Mouse (Mus musculus): ENCODE data around the gene Sufu.

The Sufu gene

GRCm38 (mm10) chr19:46395109-46396009 is 1.3 kb upstream of the Sufu start, which contains the start of gene Actr1a:
TSS of gene Actr1a (minus strand) at chr19:46395748.
- DNase-seq = peak; percentile 96

DNA sequence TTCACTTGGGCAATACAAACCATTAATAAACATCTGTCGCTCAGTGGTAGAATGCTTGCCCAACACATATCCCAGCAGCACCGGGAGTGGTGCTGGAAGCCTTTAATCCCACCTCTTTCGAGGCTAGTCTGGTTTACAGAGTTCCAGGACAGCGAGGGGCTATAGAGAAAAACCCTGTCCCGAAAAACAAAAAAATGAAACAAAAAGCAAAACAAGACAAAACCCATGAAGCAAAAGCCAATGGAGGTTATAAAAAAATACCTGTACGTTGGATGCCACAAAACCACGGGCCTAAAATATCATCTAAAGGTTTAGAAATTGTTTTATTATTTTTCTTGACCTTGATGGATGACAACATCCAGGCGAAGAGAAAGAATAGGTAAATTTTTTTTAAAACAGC is 587 bp upstream of the Sufu start:
- no peak for DNase-seq

GRCm38 (mm10) chr19:46397436-46398001 is 823 bp downstream of the Sufu start:
- DNase-seq = peak; percentile 37

GRCm38 (mm10) chr19:46398401-46398800 is 1.7 kb downstream of the Sufu start:
- DNase-seq = no peak

- no peak for DNase-seq
Measured at GRCm38 (mm10) chr19:46399372-46399771, 2.7 kb downstream of the Sufu start.

GRCm38 (mm10) chr19:46399886-46400285 is 3.2 kb downstream of the Sufu start:
- no peak for DNase-seq

DNA sequence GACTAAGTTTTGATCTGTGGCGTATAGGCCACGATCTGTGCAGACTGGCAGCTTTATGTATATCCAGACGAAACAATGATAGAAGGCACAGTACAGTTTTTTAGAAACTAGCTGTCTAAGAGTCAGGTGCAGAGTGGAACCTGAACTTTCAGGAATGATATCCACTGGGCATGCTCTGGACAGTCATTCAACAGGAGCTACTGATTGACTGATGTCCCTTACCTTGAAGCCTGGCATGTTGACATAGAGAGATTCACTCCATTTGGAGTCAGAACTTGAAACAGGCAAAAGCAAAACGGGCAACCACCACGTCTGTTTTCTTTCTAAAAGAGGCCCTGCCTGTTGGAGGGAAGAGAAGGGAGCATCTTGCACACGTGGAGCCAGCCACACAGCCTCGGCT is 3.9 kb downstream of the Sufu start:
- DNase-seq = no peak

DNA sequence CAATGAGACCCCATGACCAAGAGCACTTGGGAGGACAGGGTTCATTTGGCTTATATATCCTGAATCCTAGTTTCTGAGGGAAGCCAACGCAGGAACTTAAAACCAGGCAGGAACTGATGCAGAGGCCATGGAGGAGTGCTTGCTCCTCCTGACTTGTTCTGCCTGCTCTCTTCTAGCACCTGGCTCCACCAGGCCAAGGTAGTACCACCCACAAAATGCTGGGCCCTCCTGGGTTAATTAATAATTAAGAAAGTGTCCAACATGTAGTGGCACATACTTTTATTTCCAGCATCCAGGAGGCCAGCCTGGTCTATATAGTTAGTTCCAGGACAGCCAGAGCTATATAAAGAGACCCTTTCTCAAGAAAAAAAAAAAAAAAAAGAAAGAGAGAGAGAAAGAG is 7.3 kb downstream of the Sufu start:
- no peak for DNase-seq

DNA sequence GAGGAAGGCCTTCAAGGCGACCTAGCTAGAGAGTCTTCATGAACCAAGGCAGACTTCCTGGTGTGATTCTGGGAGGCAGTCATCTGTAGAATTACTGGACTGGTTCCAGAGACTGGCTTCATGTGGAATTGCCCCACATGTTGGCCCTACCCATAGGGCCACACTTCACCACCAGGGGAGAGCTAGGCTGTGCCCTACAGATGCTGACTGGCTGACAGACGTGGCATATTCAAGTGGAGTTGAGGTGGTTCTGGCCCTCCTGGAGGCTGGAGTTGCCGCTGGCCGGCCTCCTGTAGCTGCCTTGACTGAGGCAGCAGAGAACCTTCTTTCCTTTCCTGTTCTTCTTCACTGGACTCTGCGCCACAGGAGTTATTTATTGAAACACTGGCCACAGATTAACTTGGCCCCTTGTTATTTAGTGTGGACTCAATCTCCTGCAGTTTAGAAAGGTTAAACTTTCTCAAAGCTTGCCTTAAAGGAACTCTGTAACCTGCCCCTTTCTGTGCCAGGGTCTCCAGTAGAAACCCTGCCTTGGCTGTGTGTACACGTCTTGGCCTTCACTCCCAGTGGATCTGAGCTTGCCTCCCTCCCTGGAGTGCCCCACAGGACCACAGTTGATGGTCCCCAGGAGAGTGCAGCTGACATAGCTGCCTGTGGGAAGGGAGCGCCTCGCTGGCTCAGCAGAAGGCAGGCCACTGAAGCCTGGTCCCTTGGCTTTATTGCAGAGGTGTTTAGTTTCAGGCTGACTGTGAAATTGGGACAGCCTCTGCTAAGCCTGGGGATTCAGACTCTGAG is 10.1 kb downstream of the Sufu start:
- no peak for DNase-seq

- DNase-seq = no peak
Measured at GRCm38 (mm10) chr19:46409506-46409905, 12.8 kb downstream of the Sufu start.

GRCm38 (mm10) chr19:46412056-46412805 is 15.5 kb downstream of the Sufu start:
- no peak for DNase-seq

DNA sequence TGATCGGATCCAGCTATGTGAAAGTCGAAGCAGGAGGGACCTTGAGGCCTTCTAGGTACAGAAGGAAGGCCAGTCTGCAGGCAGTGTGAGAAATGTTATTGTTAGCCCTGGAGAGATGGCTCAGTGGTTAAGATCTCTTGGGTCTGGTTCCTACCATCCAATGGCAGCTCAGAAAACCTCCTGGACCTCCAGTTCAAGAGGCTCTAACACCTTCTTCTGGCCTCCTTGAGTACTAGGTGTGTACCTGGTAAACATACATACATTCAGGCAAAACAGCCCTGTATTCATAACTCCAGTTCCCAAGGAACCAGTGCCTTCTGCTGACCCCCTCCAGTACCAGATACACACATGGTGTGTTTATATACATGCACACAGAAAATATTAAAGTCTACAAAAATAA is 17.3 kb downstream of the Sufu start:
- DNase-seq = no peak

DNA sequence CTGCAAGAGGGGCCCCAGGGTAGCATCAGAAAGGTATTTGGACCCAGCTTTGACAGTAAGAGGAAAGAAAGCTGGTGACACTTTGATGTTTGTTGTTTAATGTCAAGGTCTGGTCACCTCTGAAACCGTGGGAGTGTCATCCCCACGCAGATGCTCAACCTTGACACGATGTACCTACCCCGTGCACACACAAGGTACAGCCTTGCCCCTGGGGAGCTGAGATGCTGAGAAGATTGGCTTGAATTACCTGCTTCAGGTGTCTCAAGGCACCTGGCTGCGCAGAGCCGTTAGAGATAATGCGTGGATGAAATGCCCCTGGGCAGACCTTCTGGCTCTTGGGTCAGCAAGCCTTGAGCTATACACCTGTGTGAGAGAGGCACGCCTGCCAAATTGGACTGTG is 17.8 kb downstream of the Sufu start:
- DNase-seq = no peak

- no peak for DNase-seq
Measured at GRCm38 (mm10) chr19:46416276-46416675, 19.6 kb downstream of the Sufu start.

DNA sequence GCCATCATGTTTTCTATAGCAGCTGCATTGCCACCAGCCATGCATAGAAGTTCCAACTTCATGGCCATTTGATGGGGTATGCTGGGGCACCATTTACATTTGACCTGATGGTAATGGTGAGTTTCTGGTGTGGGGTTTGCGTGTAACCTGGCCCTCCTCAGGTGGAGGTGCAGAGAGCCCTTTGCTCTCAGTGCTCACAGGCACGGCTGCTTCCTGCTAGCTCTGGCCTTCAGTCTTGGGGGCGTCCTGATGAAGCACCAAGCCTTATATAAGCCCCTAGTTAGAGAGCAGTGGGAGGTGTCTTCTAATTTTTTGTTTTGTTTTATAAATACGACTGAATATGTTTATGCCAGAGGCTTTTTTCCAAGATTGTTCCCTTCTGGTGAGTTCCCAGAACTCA is 21.4 kb downstream of the Sufu start:
- no peak for DNase-seq

DNA sequence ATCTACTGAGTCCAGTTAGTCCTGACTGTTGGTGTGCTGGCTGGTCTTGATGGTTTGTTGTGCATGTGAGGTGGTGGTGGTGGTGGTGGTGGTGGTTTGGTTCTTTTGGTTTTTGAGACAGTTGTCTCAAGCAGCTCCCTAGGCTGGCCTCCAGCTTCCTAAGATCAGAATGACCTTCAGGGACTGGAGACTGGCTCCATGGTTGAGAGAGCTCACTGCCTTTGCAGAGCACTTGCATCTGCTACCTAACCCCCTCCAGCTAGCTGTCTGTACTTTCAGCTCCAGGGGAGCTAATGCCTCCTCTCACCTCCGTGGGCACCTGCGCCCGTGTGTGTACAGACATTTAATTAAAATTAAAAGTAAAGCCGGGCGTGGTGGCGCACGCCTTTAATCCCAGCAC is 23.7 kb downstream of the Sufu start:
- no peak for DNase-seq

GRCm38 (mm10) chr19:46422384-46423338 is 26.0 kb downstream of the Sufu start:
- DNase-seq = no peak

GRCm38 (mm10) chr19:46425266-46425665 is 28.6 kb downstream of the Sufu start:
- no peak for DNase-seq

GRCm38 (mm10) chr19:46426488-46426887 is 29.8 kb downstream of the Sufu start:
- DNase-seq = no peak

GRCm38 (mm10) chr19:46429250-46429649 is 32.6 kb downstream of the Sufu start:
- no peak for DNase-seq

DNA sequence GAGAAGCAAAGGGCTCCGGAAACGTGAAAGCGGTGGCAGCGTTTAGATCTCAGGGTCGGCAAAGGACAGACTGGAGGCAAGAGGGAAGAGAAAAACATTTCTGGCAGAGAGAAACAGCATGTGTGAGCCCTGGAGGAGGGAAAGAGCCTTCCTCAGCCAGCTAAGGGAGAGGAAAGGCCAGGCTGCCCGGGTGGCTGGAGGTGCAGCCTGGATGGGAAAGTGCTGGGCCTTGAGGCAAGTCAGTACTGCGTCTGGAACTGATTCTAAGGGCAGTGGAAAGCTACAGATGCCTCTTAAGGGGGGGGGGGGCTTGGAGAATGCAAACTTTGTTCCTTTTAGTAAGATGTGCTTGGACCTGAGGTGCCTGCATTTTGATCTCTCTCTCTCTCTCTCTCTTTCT is 37.0 kb downstream of the Sufu start:
- no peak for DNase-seq

DNA sequence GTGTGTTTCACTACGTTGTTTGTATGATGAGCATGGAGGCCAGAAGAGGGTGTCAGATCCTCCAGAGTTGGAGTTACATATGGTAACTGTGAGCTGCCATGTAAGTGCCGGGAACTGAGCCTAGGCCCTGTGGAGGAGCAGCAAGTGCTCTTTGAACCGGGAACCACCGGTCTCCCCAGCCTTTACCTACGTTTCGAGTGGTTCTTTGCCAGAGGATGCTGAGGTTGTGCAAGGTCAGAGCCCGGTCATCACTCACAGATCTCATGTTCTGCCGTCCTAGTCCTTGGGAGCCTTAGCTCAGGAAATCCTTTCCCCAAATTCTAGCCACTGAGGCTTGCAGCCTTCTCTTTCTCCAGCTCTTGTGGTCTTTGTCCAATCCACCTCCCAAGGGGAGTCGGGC is 37.5 kb downstream of the Sufu start:
- no peak for DNase-seq
